In genomic region chr2:180118661-180119438, GRCm38 (mm10) we compare ENCODE assay signal across 8 mouse cellular contexts. TPM values are rescaled to one million over a fixed set of nuclear protein-coding genes. Genes with fewer than 3 reads are reported as not detected.
DNase-seq lines count a peak whose midpoint lies in the region; ATAC-seq and TF ChIP-seq lines count a peak whose summit lies in the region.

Gene Osbpl2, plus strand, starts transcription at chr2:180119306.

- no peak for TF ChIP-seq EP300 in ES-Bruce4 (IDR thresholded peaks at IDR 0.05; ENCODE audit: insufficient read depth, low read depth, low read length)
- TF ChIP-seq EP300 in liver, postnatal 0 days (IDR thresholded peaks at IDR 0.05; ENCODE audit: low read depth) = no peak

- H3K9ac ChIP-seq in ES-Bruce4 (ENCODE audit: low read depth, poor library complexity, severe bottlenecking) = peak within 1 kb of the TSS; percentile 74
- peak within 1 kb of the TSS; percentile 92 for H3K9ac ChIP-seq in forebrain, embryonic 13.5 days
- peak within 1 kb of the TSS; percentile 86 for H3K9ac ChIP-seq in liver, postnatal 0 days (replicated peaks)
- H3K9ac ChIP-seq in neural tube, embryonic 14.5 days (replicated peaks; ENCODE audit: low read depth, low read length) = peak within 1 kb of the TSS; percentile 78

- no peaks in the 10 kb centered on the region for H3K27me3 ChIP-seq in ES-Bruce4 (ENCODE audit: control insufficient read depth, insufficient read depth, low read length, poor library complexity, severe bottlenecking)
- H3K27me3 ChIP-seq in forebrain, embryonic 13.5 days = no peaks in the 10 kb centered on the region
- H3K27me3 ChIP-seq in liver, postnatal 0 days (ENCODE audit: insufficient read depth, low read length) = no peaks in the 10 kb centered on the region
- H3K27me3 ChIP-seq in neural tube, embryonic 14.5 days (ENCODE audit: control insufficient read depth, insufficient read depth, low read length) = no peaks in the 10 kb centered on the region

- intact Hi-C loops in heart, postnatal 10 days (cut with DNase I) = loop anchor here (5.0 kb wide), 2 partner anchors 133 to 147 kb away; no protein-coding TSS in a partner anchor

- peak; percentile 95 for ATAC-seq in cerebellum, adult (ENCODE audit: insufficient number of reproducible peaks, low FRiP score, low TSS enrichment)
- ATAC-seq in forebrain, embryonic 13.5 days = peak; percentile 97
- ATAC-seq in liver, postnatal 0 days = peak; percentile 98
- peak; percentile 97 for ATAC-seq in neural tube, embryonic 14.5 days (ENCODE audit: low read depth)

- H3K27ac ChIP-seq in ES-Bruce4 (ENCODE audit: insufficient read depth, low read length) = 0 out of 2 replicates have a peak within 1 kb of the TSS, but pooled peaks have one; percentile 7
- H3K27ac ChIP-seq in forebrain, embryonic 13.5 days = peak within 1 kb of the TSS; percentile 93
- peak within 1 kb of the TSS; percentile 79 for H3K27ac ChIP-seq in liver, postnatal 0 days (ENCODE audit: low read depth)
- peak within 1 kb of the TSS; percentile 87 for H3K27ac ChIP-seq in neural tube, embryonic 14.5 days (ENCODE audit: low read depth, low read length)

- H3K4me3 ChIP-seq in ES-Bruce4 (ENCODE audit: low read depth, low read length) = peak within 1 kb of the TSS; percentile 71
- H3K4me3 ChIP-seq in forebrain, embryonic 13.5 days = peak within 1 kb of the TSS; percentile 95
- peak within 1 kb of the TSS; percentile 85 for H3K4me3 ChIP-seq in liver, postnatal 0 days (ENCODE audit: low read depth, low read length)
- H3K4me3 ChIP-seq in neural tube, embryonic 14.5 days (ENCODE audit: low read depth, low read length) = peak within 1 kb of the TSS; percentile 85

- 1% methylated on average over 53 of the region's 55 CpGs for WGBS in forebrain, embryonic 13.5 days
- 1% methylated on average over 54 of the region's 55 CpGs for WGBS in large intestine, adult 2 months
- WGBS in liver, postnatal 0 days (ENCODE audit: insufficient replicate concordance) = under 1% methylated on average over 55 of the region's 55 CpGs
- WGBS in neural tube, embryonic 14.5 days = under 1% methylated on average over 44 of the region's 55 CpGs

- H3K4me1 ChIP-seq in ES-Bruce4 (ENCODE audit: control insufficient read depth, insufficient read depth, low read length) = peaks cover 8% of the 10 kb centered on the region
- peaks cover 58% of the 10 kb centered on the region for H3K4me1 ChIP-seq in forebrain, embryonic 13.5 days
- H3K4me1 ChIP-seq in liver, postnatal 0 days (ENCODE audit: insufficient read depth) = peaks cover 30% of the 10 kb centered on the region
- H3K4me1 ChIP-seq in neural tube, embryonic 14.5 days (ENCODE audit: control insufficient read depth, insufficient read depth, low read length) = peaks cover 26% of the 10 kb centered on the region

- peak; percentile 100 for DNase-seq in heart, postnatal 10 days
- peak; percentile 97 for DNase-seq in large intestine, adult 2 months (ENCODE audit: low read depth, low spot score)
- peak; percentile 99 for DNase-seq in liver, postnatal 0 days
- DNase-seq in testis, postnatal 10 days (ENCODE audit: low spot score) = peak; percentile 99

- H3K9me3 ChIP-seq in ES-Bruce4 (replicated peaks; ENCODE audit: control insufficient read depth, insufficient read depth, low read length, poor library complexity, severe bottlenecking) = no peaks in the 10 kb centered on the region
- H3K9me3 ChIP-seq in forebrain, embryonic 13.5 days (replicated peaks) = no peaks in the 10 kb centered on the region
- no peaks in the 10 kb centered on the region for H3K9me3 ChIP-seq in liver, postnatal 0 days (ENCODE audit: low read length)
- no peaks in the 10 kb centered on the region for H3K9me3 ChIP-seq in neural tube, embryonic 14.5 days (ENCODE audit: control insufficient read depth, low read length)

- no peaks in the 10 kb centered on the region for H3K36me3 ChIP-seq in ES-Bruce4 (ENCODE audit: control insufficient read depth, insufficient read depth, low read length, poor library complexity, severe bottlenecking)
- peaks cover 7% of the 10 kb centered on the region for H3K36me3 ChIP-seq in forebrain, embryonic 13.5 days (ENCODE audit: poor library complexity, severe bottlenecking)
- H3K36me3 ChIP-seq in liver, postnatal 0 days (replicated peaks; ENCODE audit: insufficient read depth, low read length) = no peaks in the 10 kb centered on the region
- no peaks in the 10 kb centered on the region for H3K36me3 ChIP-seq in neural tube, embryonic 14.5 days (ENCODE audit: control insufficient read depth, insufficient read depth, low read length)

- TF ChIP-seq CTCF in ES-Bruce4 (IDR thresholded peaks at IDR 0.05; ENCODE audit: low read depth, low read length) = no peak
- TF ChIP-seq CTCF in liver, postnatal 0 days (IDR thresholded peaks at IDR 0.05; ENCODE audit: low read depth) = no peak

- no peak for TF ChIP-seq POLR2A in ES-Bruce4 (IDR thresholded peaks at IDR 0.05; ENCODE audit: insufficient read depth, low read length)

- H3K4me2 ChIP-seq in forebrain, embryonic 13.5 days = peak within 1 kb of the TSS; percentile 97
- peak within 1 kb of the TSS; percentile 92 for H3K4me2 ChIP-seq in liver, postnatal 0 days (ENCODE audit: low read depth, low read length)
- H3K4me2 ChIP-seq in neural tube, embryonic 14.5 days (ENCODE audit: low read depth, low read length) = peak within 1 kb of the TSS; percentile 97

RNA-seq across cellular contexts. Expression of gene Osbpl2, which starts in this region (rescaled TPM):
- 18.0 and 18.9 TPM in 2 replicates for polyA plus RNA-seq in ES-Bruce4 (2011; ENCODE audit: insufficient read depth, insufficient read length, low read depth, missing spikeins)
- polyA plus RNA-seq in forebrain, embryonic 13.5 days (2015; fragmentation: Nextera tagmentation; extraction: Ambion mirVana) = 48.8 and 53.1 TPM in 2 replicates
- 10 to 100 TPM; 31.2 to 37.0 TPM for total RNA-seq in heart, postnatal 10 days (2021)
- 21.8 and 22.3 TPM in 2 replicates for polyA plus RNA-seq in large intestine, adult 2 months (2012; rRNA removed)
- polyA plus RNA-seq in liver, postnatal 0 days (2015; fragmentation: Nextera tagmentation; extraction: Ambion mirVana) = 9.6 and 10.5 TPM in 2 replicates
- polyA plus RNA-seq in neural tube, embryonic 14.5 days (2014; fragmentation: Nextera tagmentation; extraction: Ambion mirVana) = 77.4 and 78.2 TPM in 2 replicates

Comparison
In these comparisons a context has a peak if more than half of its experiments do, and no peak if none do; other contexts are left out.
1. Peak in every context shown above with its lines: DNase-seq, ATAC-seq, H3K4me3 ChIP-seq and H3K27ac ChIP-seq.
2. H3K27ac ChIP-seq: peak in every context shown above with its lines; median percentile 93 in forebrain, embryonic 13.5 days; 87 in neural tube, embryonic 14.5 days; 79 in liver, postnatal 0 days; 7 in ES-Bruce4.